Mouse (Mus musculus) skeletal muscle tissue, postnatal 0 days (tissue): Measurements from ENCODE around the gene Gpr3. TPM values are rescaled to one million over a fixed set of nuclear protein-coding genes. Genes with fewer than 3 reads are reported as not detected.

ENCODE experiments used
- microRNA-seq, 2 experiments: library from miRNA; unstranded; fragments of <30 nt; microRNA quantifications; one replicate each; pipeline ENCODE4; 2016
- polyA plus RNA-seq: library from polyadenylated mRNA; unstranded; fragments of >200 nt; fragmentation: Nextera tagmentation; extraction: Ambion mirVana; gene quantifications from 2 replicates; pipeline ENCODE4 v1.2.1, GENCODE M21; 2015

The Gpr3 gene
- 0.07 TPM in 1 of 2 replicates, not detected in the other for polyA plus RNA-seq

DNA sequence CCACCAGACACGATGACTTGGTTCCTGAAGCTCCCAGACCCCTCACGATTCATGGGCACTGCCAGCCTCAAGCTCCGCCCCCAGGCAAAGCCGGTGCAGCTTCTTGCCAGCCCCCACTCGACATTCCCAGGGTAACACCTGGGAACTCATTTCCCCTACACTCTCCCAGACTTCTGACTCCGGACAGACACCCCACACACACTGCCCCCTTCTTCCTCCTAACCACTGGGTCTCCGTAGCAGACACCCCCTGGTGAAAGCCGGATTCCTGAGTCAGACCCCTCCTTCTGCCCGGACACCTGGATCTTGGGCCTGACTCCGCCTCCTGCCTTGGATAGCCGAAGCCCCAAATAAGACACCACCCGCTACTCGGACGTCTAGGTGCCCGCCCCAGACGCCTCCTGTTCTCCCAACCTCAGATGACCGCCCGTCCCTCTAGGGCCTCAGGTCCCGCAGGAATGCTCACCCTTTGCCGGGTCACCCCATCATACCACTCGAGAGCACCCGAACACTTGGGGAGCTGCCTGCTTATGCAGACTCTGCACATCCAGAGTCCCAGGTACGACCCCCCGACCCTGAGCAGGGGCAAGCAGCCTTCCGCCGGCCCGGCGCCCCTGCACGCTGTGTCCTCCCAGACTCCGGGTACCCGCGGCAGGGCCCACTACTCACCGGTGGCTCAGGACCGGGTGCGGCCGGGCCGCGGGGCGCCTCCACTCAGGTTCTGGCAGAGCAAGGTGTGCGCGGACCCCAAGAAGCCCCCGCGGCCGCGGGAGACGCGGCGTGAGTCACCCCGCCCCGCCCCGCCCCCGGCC lies at the start of gene Gpr3, which contains the start of gene Cd164l2:
TSS of gene Gpr3 (minus strand) at position 786 of the 811 bp plus-strand sequence.
TSS of gene Cd164l2 (plus strand) at position 381 of the 811 bp plus-strand sequence.

DNA sequence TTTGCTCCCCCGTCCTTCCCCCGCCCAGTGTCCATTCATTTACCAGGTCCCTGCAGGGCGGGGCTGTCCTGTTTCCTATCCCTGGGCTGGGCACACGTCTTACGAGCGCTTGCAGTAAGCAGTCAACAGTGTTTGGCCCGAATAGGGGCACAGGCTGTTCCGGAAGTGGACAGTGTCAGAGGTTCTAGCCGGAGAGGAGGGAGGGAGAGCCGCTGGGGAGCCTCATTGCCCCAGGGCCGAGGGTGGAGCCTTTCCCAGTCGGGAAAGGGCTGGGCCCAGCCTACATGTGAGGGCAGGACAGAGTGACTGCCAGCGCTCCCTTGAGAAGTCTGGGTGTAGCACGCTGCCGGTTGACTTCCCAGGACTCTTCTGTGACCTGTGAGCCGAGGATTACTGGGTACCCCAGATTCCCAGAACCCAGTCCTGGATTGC lies 28.2 kb upstream of the Gpr3 start, which contains the start of gene Map3k6:
TSS of gene Map3k6 (plus strand) at position 329 of the 432 bp plus-strand sequence.

Small RNAs within 50 kb of the gene (microRNA-seq; reads per million reads assigned to microRNA genes)
- gene Mir7017, result 1.5 to 2.1 reads per million in 2 experiments

Other genes starting within 250 kb of the Gpr3 start
- gene Fgr, start 238.4 kb downstream of the Gpr3 start, polyA plus RNA-seq, result 0.21 and 0.37 TPM in 2 replicates
- gene Ahdc1, start 201.3 kb downstream of the Gpr3 start, polyA plus RNA-seq, result 8.2 and 9.6 TPM in 2 replicates
- gene Wasf2, start 82.0 kb downstream of the Gpr3 start, polyA plus RNA-seq, result 48.2 and 53.1 TPM in 2 replicates
- 0.27 and 1.1 TPM in 2 replicates for gene Cd164l2, start 405 bp downstream of the Gpr3 start, polyA plus RNA-seq
- 0.76 and 2.4 TPM in 2 replicates for gene Map3k6, start 28.3 kb upstream of the Gpr3 start, polyA plus RNA-seq
- gene Sytl1, start 50.6 kb upstream of the Gpr3 start, polyA plus RNA-seq, result 0.12 and 2.3 TPM in 2 replicates
- gene Tmem222, start 65.3 kb upstream of the Gpr3 start, polyA plus RNA-seq, result 37.3 and 41.1 TPM in 2 replicates
- gene Wdtc1, start 140.9 kb upstream of the Gpr3 start, polyA plus RNA-seq, result 12.8 and 13.2 TPM in 2 replicates
- gene Slc9a1, start 157.2 kb upstream of the Gpr3 start, polyA plus RNA-seq, result 3.9 and 4.1 TPM in 2 replicates